Mouse (Mus musculus) limb, embryonic 14.5 days (tissue): ENCODE results near the gene Lpar3. TPM values are rescaled to one million over a fixed set of nuclear protein-coding genes. Genes with fewer than 3 reads are reported as not detected.

Experiments
- ATAC-seq: fragments of 200-750 bp; cut with Nextera tagmentation; 2 replicates; pipeline ENCODE4 v1.8.0; 2017; ENCODE audit warnings: low read depth, moderate number of reproducible peaks, moderate TSS enrichment; ENCODE audit not compliant: low FRiP score
- DNase-seq: peaks from one replicate; pipeline ENCODE4 v3.0.0-alpha.2; 2015; ENCODE audit warnings: low spot score
- H3K27ac ChIP-seq: fragments of 300-500 bp; sonication (generic); replicated peaks from 2 replicates; pipeline ENCODE4 v1.5.1; 2014; ENCODE audit warnings: low read depth, mild to moderate bottlenecking, low read length, moderate library complexity, mixed read lengths
- H3K27me3 ChIP-seq: fragments of 300-500 bp; sonication (generic); 2 replicates; pipeline ENCODE4 v1.6.1; 2014; ENCODE audit warnings: low read length, mixed read lengths; ENCODE audit not compliant: control insufficient read depth, insufficient read depth
- H3K36me3 ChIP-seq: fragments of 300-500 bp; sonication (generic); 2 replicates; pipeline ENCODE4 v1.6.1; 2014; ENCODE audit warnings: mild to moderate bottlenecking, low read length, moderate library complexity, mixed read lengths; ENCODE audit not compliant: control insufficient read depth, insufficient read depth
- H3K4me1 ChIP-seq: fragments of 300-500 bp; sonication (generic); 2 replicates; pipeline ENCODE4 v1.6.1; 2014; ENCODE audit warnings: antibody characterized with exemption, low read length, mixed read lengths; ENCODE audit not compliant: control insufficient read depth, insufficient read depth
- H3K4me2 ChIP-seq: fragments of 300-500 bp; sonication (generic); replicated peaks from 2 replicates; pipeline ENCODE4 v1.6.1; 2014; ENCODE audit warnings: low read depth, mild to moderate bottlenecking, low read length, moderate library complexity; ENCODE audit not compliant: severe bottlenecking
- H3K4me3 ChIP-seq: fragments of 300-500 bp; sonication (generic); replicated peaks from 2 replicates; pipeline ENCODE4 v1.5.1; 2014; ENCODE audit warnings: low read length
- H3K9ac ChIP-seq: fragments of 300-500 bp; sonication (generic); 2 replicates; pipeline ENCODE4 v1.6.1; 2014; ENCODE audit warnings: mild to moderate bottlenecking, low read depth, low read length, moderate library complexity; ENCODE audit not compliant: severe bottlenecking
- H3K9me3 ChIP-seq: fragments of 300-500 bp; sonication (generic); 2 replicates; pipeline ENCODE4 v1.6.1; 2016; ENCODE audit warnings: low read length; ENCODE audit not compliant: control insufficient read depth
- POLR2A ChIP-seq: fragments of 200-500 bp; IDR thresholded peaks from 2 replicates; pipeline ENCODE4 v1.8.0; 2012; ENCODE audit warnings: inconsistent platforms, mild to moderate bottlenecking, moderate library complexity, borderline replicate concordance; ENCODE audit not compliant: insufficient read depth, insufficient read length; ENCODE audit errors: extremely low read depth
- WGBS: fragments of 180-500 bp; shearing (Covaris S2); extraction: QIAGEN DNeasy Blood & Tissue Kit; methylation state at CpG from one replicate; pipeline ENCODE4 v1.1.7; 2014; 5-methylcytosine and 5-hydroxymethylcytosine counted together
- polyA plus RNA-seq, 2 experiments: library from polyadenylated mRNA; depleted of rRNA in 1 of 2; stranded (reverse) in 1 of 2; unstranded in 1 of 2; fragments of >200 nt; fragmentation: Nextera tagmentation in 1 of 2; extraction: Ambion mirVana in 1 of 2; gene quantifications; 2 replicates each; pipeline versions ENCODE4 v1.2.1 to v1.2.3; 2012 to 2014

The Lpar3 gene
- polyA plus RNA-seq, 2 experiments = 1.8 to 2.2 TPM

GRCm38 (mm10) chr3:146283732-146284361 lies 63.1 kb downstream of the Lpar3 start:
- ATAC-seq = no peak
- Histone ChIP-seq H3K4me1 (no peaks in the 10 kb centered on the region), H3K36me3 (no peaks in the 10 kb centered on the region), H3K27me3 (no peaks in the 10 kb centered on the region), H3K4me3 (no peak overlapping the region), H3K9ac (no peak overlapping the region), H3K9me3 (no peaks in the 10 kb centered on the region), H3K27ac (no peak overlapping the region), H3K4me2 (no peak overlapping the region)
- no peak for DNase-seq
- TF ChIP-seq POLR2A = no peak
- WGBS = 89% methylated on average over 3 of the region's 3 CpGs

DNA sequence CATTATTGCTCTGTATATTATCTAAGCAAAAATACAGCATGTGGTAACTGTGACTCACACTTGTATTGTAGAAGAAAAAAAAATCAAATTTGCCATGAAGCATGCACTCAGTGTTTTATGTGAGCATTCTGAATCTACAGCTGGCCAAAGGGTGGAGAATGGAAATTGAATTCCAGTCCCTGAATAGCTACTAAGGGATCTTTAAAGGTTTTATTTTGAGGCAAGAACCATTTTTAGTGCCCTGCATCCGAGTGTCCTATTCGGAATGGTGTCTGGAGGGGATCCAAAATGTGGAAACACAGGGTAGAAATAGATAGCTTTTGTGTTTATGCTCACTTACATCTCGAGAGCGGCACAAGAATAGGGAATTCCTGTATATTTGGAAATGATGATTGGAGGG lies 65.4 kb downstream of the Lpar3 start:
- Histone ChIP-seq H3K4me2 (no peak overlapping the region), H3K27me3 (no peaks in the 10 kb centered on the region), H3K9ac (no peak overlapping the region), H3K27ac (no peak overlapping the region), H3K9me3 (no peaks in the 10 kb centered on the region), H3K4me3 (no peak overlapping the region), H3K36me3 (no peaks in the 10 kb centered on the region), H3K4me1 (no peaks in the 10 kb centered on the region)
- peak; percentile 50; the same call in 1 of the 2 replicates for ATAC-seq
- TF ChIP-seq POLR2A = no peak
- WGBS = 58% methylated on average over 4 of the region's 4 CpGs
- peak; percentile 21 for DNase-seq

DNA sequence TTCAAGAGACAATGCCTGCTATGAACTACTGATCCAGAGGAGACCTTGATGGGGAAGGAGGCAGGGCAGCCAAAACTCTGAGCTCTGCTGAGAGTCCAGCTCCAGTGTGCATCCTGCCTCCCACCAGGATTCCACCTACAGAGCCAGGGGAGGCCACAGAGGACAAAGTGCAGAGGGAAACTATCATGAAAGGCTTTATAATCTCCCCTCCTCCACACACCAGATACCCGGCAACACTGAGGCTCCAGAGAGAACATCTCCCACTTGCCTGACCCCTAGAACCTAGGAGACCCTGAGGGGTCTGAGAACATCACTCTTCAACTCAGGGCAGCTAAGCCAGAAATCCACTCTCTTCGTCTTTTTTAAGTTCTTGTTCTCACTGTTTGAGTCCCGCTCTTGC lies 71.2 kb downstream of the Lpar3 start:
- 80% methylated on average over 3 of the region's 3 CpGs for whole genome bisulfite sequencing
- TF ChIP-seq POLR2A = no peak
- DNase-seq = no peak

GRCm38 (mm10) chr3:146292515-146292914 lies 71.8 kb downstream of the Lpar3 start:
- DNase-seq = no peak
- no peak for TF ChIP-seq POLR2A
- Histone ChIP-seq H3K9ac (no peak overlapping the region), H3K27me3 (no peaks in the 10 kb centered on the region), H3K27ac (no peak overlapping the region), H3K9me3 (no peaks in the 10 kb centered on the region), H3K36me3 (no peaks in the 10 kb centered on the region), H3K4me3 (no peak overlapping the region), H3K4me1 (no peaks in the 10 kb centered on the region), H3K4me2 (no peak overlapping the region)
- no peak for ATAC-seq
- 61% methylated on average over 5 of the region's 5 CpGs for WGBS

More for the DNA sequence above, 71.2 kb downstream of the Lpar3 start:
- Histone ChIP-seq H3K9me3 (no peaks in the 10 kb centered on the region), H3K36me3 (no peaks in the 10 kb centered on the region), H3K4me2 (no peak overlapping the region), H3K4me3 (no peak overlapping the region), H3K27ac (no peak overlapping the region), H3K9ac (no peak overlapping the region), H3K4me1 (no peaks in the 10 kb centered on the region), H3K27me3 (no peaks in the 10 kb centered on the region)
- ATAC-seq = no peak

DNA sequence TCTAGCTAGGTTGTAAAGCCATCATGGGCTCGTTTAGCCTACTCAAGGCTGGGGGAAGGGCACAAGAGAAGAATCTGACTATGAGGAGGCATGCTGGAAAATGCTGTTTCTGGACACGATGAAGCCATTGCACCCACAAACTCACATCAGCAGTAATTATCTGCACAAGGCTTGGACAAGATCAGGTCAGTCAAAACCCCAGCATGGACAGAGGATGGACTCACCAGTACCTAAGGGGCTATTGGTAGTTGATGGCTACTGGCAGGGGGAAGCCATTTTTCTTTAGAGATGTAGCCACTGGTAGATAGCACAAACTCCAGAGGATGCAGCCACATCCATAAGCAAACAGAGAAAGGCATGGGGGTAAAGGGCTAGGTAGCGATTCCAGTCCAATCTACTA lies 81.7 kb downstream of the Lpar3 start:
- DNase-seq (no peak), ATAC-seq (no peak)
- Histone ChIP-seq H3K4me1 (no peaks in the 10 kb centered on the region), H3K9ac (no peak overlapping the region), H3K4me2 (no peak overlapping the region), H3K27me3 (no peaks in the 10 kb centered on the region), H3K36me3 (no peaks in the 10 kb centered on the region), H3K4me3 (no peak overlapping the region), H3K27ac (no peak overlapping the region), H3K9me3 (no peaks in the 10 kb centered on the region)
- no peak for TF ChIP-seq POLR2A
- 65% methylated on average over 3 of the region's 3 CpGs for WGBS

GRCm38 (mm10) chr3:146303194-146303593 lies 82.4 kb downstream of the Lpar3 start:
- Histone ChIP-seq H3K27me3 (no peaks in the 10 kb centered on the region), H3K4me2 (no peak overlapping the region), H3K4me3 (no peak overlapping the region), H3K9me3 (no peaks in the 10 kb centered on the region), H3K27ac (no peak overlapping the region), H3K36me3 (no peaks in the 10 kb centered on the region), H3K4me1 (no peaks in the 10 kb centered on the region), H3K9ac (no peak overlapping the region)
- no peak for TF ChIP-seq POLR2A
- no peak for ATAC-seq
- 78% methylated on average over 5 of the region's 5 CpGs for WGBS
- no peak for DNase-seq
